Mouse (Mus musculus): ENCODE results near the gene Yju2. TPM values are rescaled to one million over a fixed set of nuclear protein-coding genes. Genes with fewer than 3 reads are reported as not detected.
A peak's percentile ranks its signal among the peaks of the same experiment; 100 is the strongest.

The Yju2 gene
- polyA plus RNA-seq, 1 experiment from 2014 or later = 7.2 TPM

DNA sequence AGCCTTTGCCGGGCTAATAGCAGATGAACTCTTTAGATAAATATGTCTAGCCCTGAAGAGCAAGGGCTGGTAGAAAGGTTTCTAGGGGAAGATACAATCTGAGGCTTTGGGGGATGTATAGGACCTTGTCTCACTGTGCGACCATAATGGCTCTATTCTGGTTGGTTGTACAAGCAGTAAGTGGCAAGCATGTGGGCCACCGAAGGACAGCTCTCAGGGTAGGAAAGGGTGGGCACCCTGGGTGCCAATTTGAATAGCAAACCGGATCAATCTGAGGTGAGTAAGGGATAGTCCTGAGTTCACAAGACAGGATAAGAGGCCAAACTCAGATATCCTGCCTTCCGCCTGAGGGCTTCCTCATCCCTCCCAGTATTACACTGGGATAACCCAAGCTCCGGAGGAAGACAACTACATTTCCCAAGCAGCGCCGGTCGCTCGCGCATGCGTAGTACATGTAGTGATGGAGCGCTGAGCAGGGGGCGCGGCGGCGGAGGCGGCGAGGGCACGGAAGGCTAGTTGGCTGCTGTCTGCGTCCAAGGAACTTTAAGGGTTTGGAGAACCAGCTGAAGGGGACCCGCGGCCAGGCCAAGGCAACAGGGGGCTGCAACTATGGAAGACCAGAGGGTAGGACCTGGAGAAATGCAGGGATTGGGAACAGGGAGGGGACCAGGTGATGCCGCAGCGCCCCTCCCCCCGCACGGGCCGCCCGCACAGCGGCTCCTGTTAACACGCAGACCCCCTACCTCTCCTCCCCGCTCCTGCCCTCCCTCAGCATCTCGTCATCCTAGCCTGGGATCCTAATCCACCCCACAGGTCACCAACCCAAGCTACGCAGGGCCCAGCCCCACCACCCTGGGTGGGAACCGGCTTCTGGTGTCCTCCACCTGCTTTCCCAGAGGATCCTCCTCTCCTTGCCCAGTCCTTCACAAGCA lies 27.4 kb downstream of the Yju2 start, which contains the start of gene Fsd1:
TSS of gene Fsd1 (plus strand) at position 480 of the 932 bp plus-strand sequence.
- WGBS (ENCODE audit: insufficient replicate concordance) = 9% methylated on average over 35 of the region's 35 CpGs
- H3K4me2 ChIP-seq = 0 out of 2 replicates have a peak within 1 kb of the TSS, but pooled peaks have one; percentile 23
- peaks cover 34% of the 10 kb centered on the region for H3K27me3 ChIP-seq
- no peak within 1 kb of the TSS for H3K4me3 ChIP-seq (replicated peaks)
- H3K4me1 ChIP-seq (replicated peaks) = no peaks in the 10 kb centered on the region
- no peaks in the 10 kb centered on the region for H3K36me3 ChIP-seq (replicated peaks)
- no peaks in the 10 kb centered on the region for H3K9me3 ChIP-seq (replicated peaks)
- no peak within 1 kb of the TSS for H3K9ac ChIP-seq
- ATAC-seq (ENCODE audit: insufficient read depth) = no peak
- H3K27ac ChIP-seq (replicated peaks) = no peak within 1 kb of the TSS

DNA sequence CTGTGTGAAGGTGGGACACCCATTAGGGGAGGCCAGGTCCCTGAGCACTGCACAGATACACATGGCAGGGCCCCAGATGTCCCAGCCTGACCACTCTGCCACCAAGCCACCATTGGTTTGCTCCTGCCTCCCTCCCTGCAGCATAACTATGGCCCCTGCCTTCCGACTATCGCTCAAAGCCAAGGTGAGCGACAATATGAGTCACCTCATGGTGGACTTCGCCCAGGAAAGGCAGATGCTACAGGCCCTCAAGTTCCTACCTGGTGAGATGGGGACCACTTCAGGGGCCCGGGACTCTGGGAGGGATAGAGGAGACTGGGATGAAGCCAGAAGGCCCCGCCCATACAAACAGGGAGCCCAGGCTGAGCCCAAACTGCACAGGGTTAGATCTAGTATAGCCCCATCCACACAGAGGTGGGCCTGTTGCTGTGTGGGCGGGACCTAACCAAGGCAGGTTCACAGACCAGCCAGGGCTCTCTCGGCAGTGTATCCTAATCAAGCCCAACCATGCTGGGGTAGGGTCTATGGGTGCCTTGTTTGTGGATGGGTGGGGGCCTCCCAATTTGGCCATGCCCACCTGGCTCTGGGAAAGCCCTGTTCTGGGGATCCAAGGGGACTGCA lies 31.5 kb downstream of the Yju2 start:
- Histone ChIP-seq H3K9ac (no peak overlapping the region), H3K27me3 (peaks cover 28% of the 10 kb centered on the region), H3K4me1 (replicated peaks) (no peaks in the 10 kb centered on the region), H3K9me3 (replicated peaks) (no peaks in the 10 kb centered on the region), H3K27ac (replicated peaks) (no peak overlapping the region), H3K36me3 (replicated peaks) (no peaks in the 10 kb centered on the region), H3K4me2 (no peak overlapping the region), H3K4me3 (replicated peaks) (no peak overlapping the region)
- 0 out of 2 replicates have a peak, but pooled peaks have one; percentile 31 for ATAC-seq (ENCODE audit: insufficient read depth)
- 51% methylated on average over 8 of the region's 8 CpGs for WGBS (ENCODE audit: insufficient replicate concordance)

DNA sequence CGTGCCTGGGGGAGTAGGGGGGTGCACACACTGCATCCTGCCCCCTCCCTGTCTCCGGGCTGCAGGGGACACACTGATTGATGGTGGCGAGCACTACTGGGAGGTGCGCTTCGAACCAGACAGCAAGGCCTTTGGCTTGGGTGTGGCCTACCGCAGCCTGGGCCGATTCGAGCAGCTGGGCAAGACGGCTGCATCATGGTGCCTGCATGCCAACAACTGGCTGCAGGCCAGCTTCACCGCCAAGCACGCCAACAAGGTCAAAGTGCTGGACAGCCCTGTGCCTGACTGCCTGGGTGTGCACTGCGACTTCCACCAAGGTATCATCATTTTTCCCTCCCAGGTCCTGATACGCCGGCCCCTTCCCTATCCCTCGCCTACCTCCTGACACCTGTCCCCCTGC lies 37.1 kb downstream of the Yju2 start:
- H3K9ac ChIP-seq = no peak overlapping the region
- WGBS (ENCODE audit: insufficient replicate concordance) = 71% methylated on average over 15 of the region's 15 CpGs

DNA sequence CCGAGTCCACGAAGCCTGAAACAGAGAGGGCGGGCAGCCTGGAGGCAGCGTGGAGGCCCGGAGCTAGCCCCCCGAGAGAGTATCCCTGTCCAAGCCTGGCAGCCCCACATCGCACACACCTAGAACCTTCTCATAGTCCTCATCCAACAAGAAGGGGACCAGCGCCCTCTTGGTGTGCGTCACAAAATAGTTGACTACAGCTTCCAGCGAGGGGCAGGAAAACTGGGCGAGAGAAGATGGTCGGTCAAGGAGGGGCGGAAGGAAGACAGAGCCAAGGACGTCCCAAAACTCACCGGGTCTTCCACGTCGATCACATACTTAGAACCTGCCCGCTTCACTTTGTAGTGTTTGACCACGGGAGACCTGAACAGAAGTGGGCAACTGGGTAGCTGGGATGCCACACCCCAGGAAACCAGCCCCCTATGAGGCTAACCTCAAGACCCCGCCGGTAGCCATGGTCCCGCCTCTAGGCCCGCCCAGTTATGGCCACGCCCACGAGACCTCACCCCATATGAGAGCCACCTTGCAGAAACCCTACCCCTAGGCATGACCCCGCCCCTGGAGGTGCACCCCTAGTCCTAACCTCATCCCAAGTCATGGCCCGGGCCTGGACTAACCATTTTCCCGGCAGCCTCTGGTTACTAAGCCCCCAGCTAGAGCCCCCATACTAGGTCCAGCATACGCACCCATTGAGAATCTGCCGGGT lies 41.0 kb downstream of the Yju2 start:
- Histone ChIP-seq H3K27ac (replicated peaks) (no peak overlapping the region), H3K27me3 (peaks cover 19% of the 10 kb centered on the region), H3K9me3 (replicated peaks) (no peaks in the 10 kb centered on the region), H3K4me2 (peak overlapping the region; percentile 21; the same call in 1 of the 2 replicates), H3K36me3 (replicated peaks) (no peaks in the 10 kb centered on the region), H3K4me3 (replicated peaks) (no peak overlapping the region), H3K4me1 (replicated peaks) (0 out of 2 replicates have a peak, but pooled peaks cover 7% of the 10 kb centered on the region), H3K9ac (no peak overlapping the region)
- no peak for ATAC-seq (ENCODE audit: insufficient read depth)
- WGBS (ENCODE audit: insufficient replicate concordance) = 12% methylated on average over 30 of the region's 30 CpGs

More for the DNA sequence above, 37.1 kb downstream of the Yju2 start:
- H3K36me3 ChIP-seq (replicated peaks) = no peaks in the 10 kb centered on the region
- H3K4me1 ChIP-seq (replicated peaks) = 0 out of 2 replicates have a peak, but pooled peaks cover 7% of the 10 kb centered on the region
- no peak overlapping the region for H3K27ac ChIP-seq (replicated peaks)
- no peaks in the 10 kb centered on the region for H3K9me3 ChIP-seq (replicated peaks)
- H3K27me3 ChIP-seq = peaks cover 16% of the 10 kb centered on the region
- no peak overlapping the region for H3K4me2 ChIP-seq
- no peak for ATAC-seq (ENCODE audit: insufficient read depth)
- no peak overlapping the region for H3K4me3 ChIP-seq (replicated peaks)

DNA sequence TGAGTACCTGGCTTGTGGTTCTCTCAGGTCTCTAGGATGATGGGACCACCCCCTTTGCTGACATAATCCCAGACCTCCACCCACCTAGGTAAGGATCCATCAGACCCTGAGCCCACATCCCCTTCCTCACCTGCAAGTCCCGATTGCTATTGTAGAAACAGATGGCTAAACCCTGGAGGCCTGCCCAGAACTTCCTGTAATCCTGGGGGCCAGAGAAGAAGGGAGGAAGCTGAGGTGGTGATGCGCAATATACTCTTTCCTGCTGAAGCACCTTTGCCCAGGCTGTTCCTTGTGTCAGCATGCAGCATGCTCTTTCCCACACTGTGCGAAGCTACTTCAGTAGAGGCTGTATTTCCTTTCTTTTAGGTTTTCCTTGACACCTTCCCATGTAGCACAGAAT lies 44.1 kb downstream of the Yju2 start:
- H3K9ac ChIP-seq = no peak overlapping the region
- peaks cover 19% of the 10 kb centered on the region for H3K27me3 ChIP-seq
- 43% methylated on average over 3 of the region's 3 CpGs for WGBS (ENCODE audit: insufficient replicate concordance)
- H3K4me1 ChIP-seq (replicated peaks) = peaks cover 21% of the 10 kb centered on the region; the same call in 1 of the 2 replicates
- H3K4me3 ChIP-seq (replicated peaks) = no peak overlapping the region
- ATAC-seq (ENCODE audit: insufficient read depth) = no peak
- no peak overlapping the region for H3K27ac ChIP-seq (replicated peaks)
- H3K36me3 ChIP-seq (replicated peaks) = no peaks in the 10 kb centered on the region
- no peak overlapping the region for H3K4me2 ChIP-seq
- H3K9me3 ChIP-seq (replicated peaks) = no peaks in the 10 kb centered on the region

DNA sequence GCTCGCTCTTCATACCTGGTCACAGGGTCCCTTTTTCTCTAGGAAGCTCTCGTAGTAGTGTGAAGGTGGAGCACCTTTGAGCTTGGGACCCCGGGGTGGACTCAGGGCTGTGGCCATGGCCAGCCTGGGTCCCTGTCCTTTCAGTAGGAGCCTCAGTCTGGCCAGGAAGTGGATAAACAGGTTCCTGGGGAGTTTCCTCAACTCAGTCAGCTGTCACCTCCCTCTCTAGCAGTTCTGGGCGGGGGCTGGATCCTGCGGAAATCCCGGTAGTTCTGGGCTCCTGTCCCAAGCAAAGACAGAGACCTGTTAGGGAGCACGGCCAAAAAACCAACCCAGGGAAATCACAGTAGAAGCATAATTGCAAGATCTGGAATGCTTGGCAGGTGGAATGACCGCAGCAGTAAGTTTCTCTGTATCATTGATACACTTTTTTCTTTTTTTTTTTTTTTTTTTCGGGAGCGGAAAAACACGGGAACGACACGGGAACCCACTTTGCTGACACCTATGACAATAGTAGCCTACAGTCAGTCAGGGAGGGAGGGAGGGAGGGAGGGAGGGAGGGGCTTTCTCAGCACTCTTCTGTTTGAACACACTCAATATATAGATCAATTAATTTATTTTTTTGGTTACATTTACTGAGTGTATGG lies 46.6 kb downstream of the Yju2 start, which contains the start of the genes Stap2 and Mpnd:
TSS of gene Stap2 (minus strand) at position 170 of the 647 bp plus-strand sequence.
TSS of gene Mpnd (plus strand) at position 297 of the 647 bp plus-strand sequence.
- Histone ChIP-seq H3K9ac (no peak within 1 kb of the TSS), H3K4me3 (replicated peaks) (peak within 1 kb of the TSS; percentile 24), H3K27me3 (peaks cover 14% of the 10 kb centered on the region), H3K4me2 (peak within 1 kb of the TSS; percentile 18; the same call in 1 of the 2 replicates), H3K4me1 (replicated peaks) (peaks cover 38% of the 10 kb centered on the region), H3K27ac (replicated peaks) (0 out of 2 replicates have a peak within 1 kb of the TSS, but pooled peaks have one; percentile 38), H3K36me3 (replicated peaks) (no peaks in the 10 kb centered on the region), H3K9me3 (replicated peaks) (no peaks in the 10 kb centered on the region)
- 21% methylated on average over 12 of the region's 13 CpGs for WGBS (ENCODE audit: insufficient replicate concordance)
- no peak for ATAC-seq (ENCODE audit: insufficient read depth)

DNA sequence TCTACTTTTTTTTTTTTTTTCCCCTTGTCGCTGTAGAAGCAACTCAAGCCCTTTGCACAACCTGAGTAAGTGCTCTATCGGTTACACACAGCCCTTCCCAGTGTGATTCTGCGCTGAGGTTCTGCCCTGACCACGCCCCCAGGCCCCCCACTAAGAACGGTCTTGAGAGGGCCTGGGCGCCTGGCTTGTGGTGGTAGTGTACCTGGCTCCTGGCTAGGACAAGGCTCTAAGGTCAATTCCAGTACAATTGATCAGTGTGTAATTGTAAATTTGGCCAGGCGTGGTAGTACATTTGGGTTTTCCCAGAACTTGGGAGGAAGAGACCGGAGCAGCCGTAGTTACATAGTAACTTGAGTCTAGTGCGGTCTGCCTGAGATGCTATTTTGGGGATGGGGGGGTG lies 48.1 kb downstream of the Yju2 start:
- Histone ChIP-seq H3K9me3 (replicated peaks) (no peaks in the 10 kb centered on the region), H3K27me3 (peaks cover 9% of the 10 kb centered on the region), H3K4me3 (replicated peaks) (no peak overlapping the region), H3K27ac (replicated peaks) (peak overlapping the region; percentile 38; the same call in 1 of the 2 replicates), H3K4me2 (0 out of 2 replicates have a peak overlapping the region, but pooled peaks have one; percentile 99), H3K9ac (no peak overlapping the region), H3K4me1 (replicated peaks) (peaks cover 43% of the 10 kb centered on the region), H3K36me3 (replicated peaks) (no peaks in the 10 kb centered on the region)
- no peak for ATAC-seq (ENCODE audit: insufficient read depth)
- 54% methylated on average over 10 of the region's 10 CpGs for WGBS (ENCODE audit: insufficient replicate concordance)

DNA sequence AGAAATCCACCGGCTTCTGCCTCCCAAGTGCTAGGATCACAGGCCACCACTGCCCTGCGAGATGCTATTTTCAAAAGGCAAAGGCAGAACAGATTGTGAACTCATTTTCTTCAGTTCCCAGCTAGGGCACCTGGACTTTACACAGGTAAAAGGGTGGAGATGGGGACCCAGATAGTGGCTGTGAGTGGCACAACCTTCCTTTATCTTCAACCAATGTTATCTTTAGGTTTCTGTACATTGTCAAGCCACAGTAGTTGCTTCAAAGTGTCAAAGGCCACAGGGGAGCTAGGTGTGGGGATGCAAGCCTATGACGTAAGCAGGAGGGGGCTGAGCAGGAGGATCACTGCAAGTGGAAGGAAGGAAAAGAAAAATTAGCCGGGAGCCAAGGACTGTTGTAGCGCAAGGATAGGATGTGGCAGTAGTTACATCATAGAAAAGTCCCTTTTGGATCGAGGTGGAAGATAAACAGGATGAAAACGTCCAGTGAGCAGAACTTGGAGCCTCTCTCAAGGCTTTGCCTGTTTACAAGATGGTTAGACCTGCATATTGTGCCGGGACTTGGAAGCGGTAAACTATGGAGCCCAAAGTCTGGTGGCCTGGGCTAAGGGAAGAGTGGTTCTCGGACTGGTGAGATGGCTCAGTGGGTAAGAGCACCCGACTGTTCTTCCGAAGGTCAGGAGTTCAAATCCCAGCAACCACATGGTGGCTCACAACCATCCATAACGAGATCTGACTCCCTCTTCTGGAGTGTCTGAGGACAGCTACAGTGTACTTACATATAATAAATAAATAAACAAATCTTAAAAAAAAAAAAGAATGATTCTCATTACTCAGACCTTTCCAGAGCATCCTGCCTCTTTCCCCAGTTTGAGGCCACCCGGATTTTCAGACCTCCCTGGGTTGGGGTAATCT lies 48.8 kb downstream of the Yju2 start:
- peaks cover 9% of the 10 kb centered on the region for H3K27me3 ChIP-seq
- 39% methylated on average over 14 of the region's 14 CpGs for WGBS (ENCODE audit: insufficient replicate concordance)
- H3K27ac ChIP-seq (replicated peaks) = peak overlapping the region; percentile 38; the same call in 1 of the 2 replicates
- H3K9ac ChIP-seq = no peak overlapping the region
- H3K4me2 ChIP-seq = peak overlapping the region; percentile 99
- peak overlapping the region; percentile 78 for H3K4me3 ChIP-seq (replicated peaks)
- peaks cover 43% of the 10 kb centered on the region for H3K4me1 ChIP-seq (replicated peaks)
- 0 out of 2 replicates have a peak, but pooled peaks cover 5% of the 10 kb centered on the region for H3K36me3 ChIP-seq (replicated peaks)
- ATAC-seq (ENCODE audit: insufficient read depth) = no peak
- H3K9me3 ChIP-seq (replicated peaks) = no peaks in the 10 kb centered on the region

DNA sequence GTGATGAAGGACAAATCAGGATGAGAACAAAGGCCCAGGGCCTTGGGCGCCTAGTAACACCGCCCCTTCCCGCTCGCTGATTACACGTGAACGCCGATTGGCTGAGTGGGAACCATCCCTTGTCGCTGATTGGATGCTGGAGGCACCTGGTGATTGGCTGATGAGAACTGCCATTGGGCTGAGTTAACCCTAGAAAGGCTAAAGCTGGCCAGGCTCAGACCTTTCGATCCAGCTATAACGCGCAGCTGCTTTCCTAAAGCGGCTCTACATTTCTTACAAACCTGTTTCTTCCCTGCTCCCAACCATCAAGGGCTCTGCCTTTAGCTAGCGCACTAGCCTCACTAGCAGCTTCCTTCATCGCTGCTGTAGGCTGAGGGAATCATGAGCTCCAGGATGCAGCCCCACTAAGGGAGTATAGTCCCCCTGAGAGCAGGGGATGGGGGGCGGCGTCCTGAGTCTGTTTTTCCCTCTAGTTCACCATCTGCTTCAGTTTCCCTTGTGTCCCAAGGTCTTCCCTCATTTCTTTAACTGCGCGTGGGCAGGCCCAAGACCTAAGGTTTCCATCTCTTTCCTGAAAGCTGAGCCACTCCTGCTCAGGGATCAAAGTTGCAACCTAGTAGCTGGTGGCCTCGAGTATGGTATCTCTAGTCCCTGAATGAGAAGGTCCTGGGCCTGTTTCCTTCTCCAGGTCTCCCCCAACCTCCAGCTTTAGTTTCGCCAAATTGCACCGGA lies 49.6 kb downstream of the Yju2 start:
- under 1% methylated on average over 21 of the region's 21 CpGs for WGBS (ENCODE audit: insufficient replicate concordance)
- peak; percentile 78 for ATAC-seq (ENCODE audit: insufficient read depth)
- peaks cover 9% of the 10 kb centered on the region for H3K27me3 ChIP-seq
- H3K4me2 ChIP-seq = peak overlapping the region; percentile 99
- H3K36me3 ChIP-seq (replicated peaks) = peaks cover 10% of the 10 kb centered on the region; the same call in 1 of the 2 replicates
- peak overlapping the region; percentile 78 for H3K4me3 ChIP-seq (replicated peaks)
- H3K9me3 ChIP-seq (replicated peaks) = no peaks in the 10 kb centered on the region
- H3K4me1 ChIP-seq (replicated peaks) = peaks cover 43% of the 10 kb centered on the region
- peak overlapping the region; percentile 69 for H3K9ac ChIP-seq
- H3K27ac ChIP-seq (replicated peaks) = peak overlapping the region; percentile 84

All from liver, embryonic 15.5 days (tissue).